Mouse (Mus musculus): ENCODE measurements around the gene Bmp8a. TPM values are rescaled to one million over a fixed set of nuclear protein-coding genes. Genes with fewer than 3 reads are reported as not detected.
A peak's percentile ranks its signal among the peaks of the same experiment; 100 is the strongest.
"Not testable (repeated sequence)": the region's sequence is repeated elsewhere in the genome, so short reads cannot be mapped to it uniquely, and the experiment has no call there.

The Bmp8a gene
- 0.14 and 0.17 TPM in 2 replicates for polyA plus RNA-seq (2012; rRNA removed)

- peak in 1 of 2 experiments; percentile 22 for DNase-seq (ENCODE audit: extremely low spot score in 1 of 2, low spot score in 1 of 2)
Observed at GRCm38 (mm10) chr4:123342642-123343470, at the start of gene Bmp8a. Gene Bmp8a, minus strand, starts transcription at chr4:123343252.

GRCm38 (mm10) chr4:123392187-123392586 lies 49.1 kb upstream of the Bmp8a start:
- no peak for DNase-seq (ENCODE audit: extremely low spot score in 1 of 2, low spot score in 1 of 2)

- DNase-seq (ENCODE audit: extremely low spot score in 1 of 2, low spot score in 1 of 2) = no peak
Observed at GRCm38 (mm10) chr4:123385028-123385427, 42.0 kb upstream of the Bmp8a start.

GRCm38 (mm10) chr4:123383173-123383572 lies 40.1 kb upstream of the Bmp8a start:
- peak; percentile 76 to 85 for DNase-seq (ENCODE audit: extremely low spot score in 1 of 2, low spot score in 1 of 2)

GRCm38 (mm10) chr4:123382051-123382450 lies 39.0 kb upstream of the Bmp8a start:
- no peak for DNase-seq (ENCODE audit: extremely low spot score in 1 of 2, low spot score in 1 of 2)

GRCm38 (mm10) chr4:123381598-123381997 lies 38.5 kb upstream of the Bmp8a start:
- DNase-seq (ENCODE audit: extremely low spot score in 1 of 2, low spot score in 1 of 2) = no peak

- DNase-seq (ENCODE audit: extremely low spot score in 1 of 2, low spot score in 1 of 2) = no peak
Observed at GRCm38 (mm10) chr4:123376031-123376430, 33.0 kb upstream of the Bmp8a start.

GRCm38 (mm10) chr4:123374316-123375008 lies 31.4 kb upstream of the Bmp8a start:
- DNase-seq (ENCODE audit: extremely low spot score in 1 of 2, low spot score in 1 of 2) = no peak

GRCm38 (mm10) chr4:123363555-123363954 lies 20.5 kb upstream of the Bmp8a start:
- DNase-seq (ENCODE audit: extremely low spot score in 1 of 2, low spot score in 1 of 2) = no peak

GRCm38 (mm10) chr4:123360771-123361170 lies 17.7 kb upstream of the Bmp8a start:
- no peak for DNase-seq (ENCODE audit: extremely low spot score in 1 of 2, low spot score in 1 of 2)

GRCm38 (mm10) chr4:123358613-123359012 lies 15.6 kb upstream of the Bmp8a start:
- no peak for DNase-seq (ENCODE audit: extremely low spot score in 1 of 2, low spot score in 1 of 2)

GRCm38 (mm10) chr4:123355941-123356340 lies 12.9 kb upstream of the Bmp8a start:
- no peak for DNase-seq (ENCODE audit: extremely low spot score in 1 of 2, low spot score in 1 of 2)

- DNase-seq (ENCODE audit: extremely low spot score in 1 of 2, low spot score in 1 of 2) = peak; percentile 28 to 31
Observed at GRCm38 (mm10) chr4:123353271-123353877, 10.3 kb upstream of the Bmp8a start.

- no peak for DNase-seq (ENCODE audit: extremely low spot score in 1 of 2, low spot score in 1 of 2)
Observed at GRCm38 (mm10) chr4:123343471-123343789, 378 bp upstream of the Bmp8a start.

GRCm38 (mm10) chr4:123342091-123342641 lies 886 bp downstream of the Bmp8a start:
- no peak for DNase-seq (ENCODE audit: extremely low spot score in 1 of 2, low spot score in 1 of 2)

- no peak for DNase-seq (ENCODE audit: extremely low spot score in 1 of 2, low spot score in 1 of 2)
Observed at GRCm38 (mm10) chr4:123340232-123340631, 2.8 kb downstream of the Bmp8a start.

GRCm38 (mm10) chr4:123337693-123338092 lies 5.4 kb downstream of the Bmp8a start:
- DNase-seq (ENCODE audit: extremely low spot score in 1 of 2, low spot score in 1 of 2) = no peak

GRCm38 (mm10) chr4:123335796-123336585 lies 7.1 kb downstream of the Bmp8a start:
- no peak for DNase-seq (ENCODE audit: extremely low spot score in 1 of 2, low spot score in 1 of 2)

- not testable (repeated sequence) for DNase-seq (ENCODE audit: extremely low spot score in 1 of 2, low spot score in 1 of 2)
Observed at GRCm38 (mm10) chr4:123335244-123335643, 7.8 kb downstream of the Bmp8a start.

GRCm38 (mm10) chr4:123334177-123334576 lies 8.9 kb downstream of the Bmp8a start:
- DNase-seq (ENCODE audit: extremely low spot score in 1 of 2, low spot score in 1 of 2) = no peak
